Mouse (Mus musculus) ES-Bruce4 (cell line): ENCODE measurements at regions not wholly inside any gene's neighbourhood (a gene's known extent, or its start where the extent isn't known, plus 50 kb on each side); places are given as distances from the start of the nearest gene placed in this dataset.

Experiments used
- H3K27ac ChIP-seq: 2 replicates; pipeline ENCODE4 v1.5.1; 2012; ENCODE audit warnings: low read length, inconsistent platforms; ENCODE audit not compliant: insufficient read depth
- H3K27me3 ChIP-seq: 2 replicates; pipeline ENCODE4 v1.6.1; 2012; ENCODE audit warnings: mild to moderate bottlenecking, low read length, inconsistent platforms; ENCODE audit not compliant: control insufficient read depth, poor library complexity, insufficient read depth, severe bottlenecking
- H3K36me3 ChIP-seq: 2 replicates; pipeline ENCODE4 v1.6.1; 2012; ENCODE audit warnings: inconsistent platforms, mild to moderate bottlenecking, low read length, moderate library complexity; ENCODE audit not compliant: control insufficient read depth, poor library complexity, insufficient read depth, severe bottlenecking
- H3K4me1 ChIP-seq: one replicate; pipeline ENCODE4 v1.8.1; 2011; ENCODE audit warnings: low read length; ENCODE audit not compliant: control insufficient read depth, insufficient read depth
- H3K4me3 ChIP-seq: 2 replicates; pipeline ENCODE4 v1.5.1; 2011; ENCODE audit warnings: low read depth, mild to moderate bottlenecking, low read length
- H3K9ac ChIP-seq: 2 replicates; pipeline ENCODE4 v1.6.1; 2012; ENCODE audit warnings: low read depth, mild to moderate bottlenecking, inconsistent platforms; ENCODE audit not compliant: poor library complexity, severe bottlenecking
- H3K9me3 ChIP-seq: replicated peaks from 2 replicates; pipeline ENCODE4 v1.6.1; 2012; ENCODE audit warnings: mild to moderate bottlenecking, low read length, inconsistent platforms; ENCODE audit not compliant: control insufficient read depth, poor library complexity, insufficient read depth, severe bottlenecking
- CTCF ChIP-seq: IDR thresholded peaks from one replicate; pipeline ENCODE4 v1.8.1; 2011; ENCODE audit warnings: low read depth, low read length
- EP300 ChIP-seq: IDR thresholded peaks from 2 replicates; pipeline ENCODE4 v1.6.1; 2011; ENCODE audit warnings: low read depth, low read length; ENCODE audit not compliant: insufficient read depth
- POLR2A ChIP-seq: IDR thresholded peaks from one replicate; pipeline ENCODE4 v1.8.1; 2011; ENCODE audit warnings: low read length; ENCODE audit not compliant: insufficient read depth

DNA sequence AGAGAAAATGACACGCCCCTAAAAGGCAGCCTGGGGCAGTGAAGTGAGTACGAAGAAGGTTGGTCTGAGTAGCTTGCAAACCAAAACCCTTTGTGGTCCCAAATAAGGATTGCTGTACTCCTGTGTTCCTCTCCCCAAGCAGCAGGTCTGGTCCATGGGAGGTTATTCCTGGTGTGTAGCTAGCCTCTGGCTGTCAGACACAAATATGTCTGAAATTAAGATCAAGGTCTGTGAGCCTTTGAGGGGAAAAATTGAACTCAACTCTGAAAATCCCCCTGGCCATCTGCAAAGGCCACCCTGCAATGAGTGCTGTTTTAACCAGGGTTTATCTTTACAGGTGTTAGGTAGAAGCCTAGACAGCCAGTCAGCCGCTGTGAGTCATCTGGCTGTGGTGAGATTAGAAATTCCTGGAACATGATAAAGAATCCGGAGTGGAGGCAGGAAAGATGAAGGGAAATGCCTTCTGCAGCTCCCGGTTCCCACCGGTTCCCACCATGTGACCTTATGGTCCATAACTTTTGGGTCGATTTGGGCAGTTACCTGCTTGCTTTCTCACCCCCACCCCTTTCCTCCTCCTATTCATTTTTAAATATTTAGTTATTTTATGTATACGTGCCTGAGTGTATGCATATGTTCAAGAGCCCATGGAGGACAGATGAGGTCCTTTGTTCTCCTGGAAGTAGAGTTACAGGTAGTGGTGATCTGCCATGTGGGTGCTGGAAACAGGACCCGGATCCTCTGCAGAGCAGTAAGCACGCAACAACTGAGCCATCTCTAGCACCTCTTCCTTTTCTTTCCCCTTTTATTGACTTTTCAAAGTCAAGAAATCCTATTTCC is 155.6 kb upstream of the Dmrta1 start:
- no peak overlapping the region for H3K4me3 ChIP-seq
- no peaks in the 10 kb centered on the region; the same call in none of the 2 replicates for H3K27me3 ChIP-seq
- H3K9me3 ChIP-seq = no peaks in the 10 kb centered on the region
- H3K36me3 ChIP-seq = no peaks in the 10 kb centered on the region
- no peak overlapping the region for H3K9ac ChIP-seq
- TF ChIP-seq POLR2A (no peak), CTCF (no peak), EP300 (no peak)
- no peak overlapping the region for H3K27ac ChIP-seq
- H3K4me1 ChIP-seq = no peaks in the 10 kb centered on the region

DNA sequence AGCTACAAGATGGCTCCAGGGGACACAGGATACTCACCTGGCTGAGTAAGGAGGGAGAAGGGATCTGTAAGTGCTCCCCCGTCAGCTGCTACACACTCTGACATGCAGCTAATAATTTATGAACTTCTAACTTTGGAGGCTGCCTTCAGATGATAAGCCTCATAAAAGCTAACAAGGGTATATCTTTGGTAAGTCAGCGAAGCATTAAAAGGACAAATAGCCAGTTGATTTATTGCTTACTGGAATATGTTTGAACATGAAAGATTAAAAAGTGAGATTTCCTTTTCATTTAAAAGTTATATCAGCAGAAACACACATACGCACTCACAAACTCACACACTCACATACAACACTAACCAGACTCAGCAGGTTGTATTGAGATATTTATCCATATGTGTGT is 161.2 kb upstream of the Dmrta1 start:
- H3K27ac ChIP-seq = no peak overlapping the region
- H3K4me3 ChIP-seq = no peak overlapping the region
- no peaks in the 10 kb centered on the region for H3K36me3 ChIP-seq
- H3K9me3 ChIP-seq = no peaks in the 10 kb centered on the region
- H3K9ac ChIP-seq = no peak overlapping the region
- TF ChIP-seq POLR2A (no peak), EP300 (no peak), CTCF (no peak)
- H3K4me1 ChIP-seq = no peaks in the 10 kb centered on the region
- no peaks in the 10 kb centered on the region; the same call in 1 of the 2 replicates for H3K27me3 ChIP-seq

- Histone ChIP-seq H3K36me3 (no peaks in the 10 kb centered on the region), H3K27ac (no peak overlapping the region), H3K9me3 (no peaks in the 10 kb centered on the region), H3K4me1 (no peaks in the 10 kb centered on the region), H3K9ac (no peak overlapping the region), H3K4me3 (no peak overlapping the region), H3K27me3 (no peaks in the 10 kb centered on the region)
- no peak for TF ChIP-seq CTCF
- TF ChIP-seq POLR2A = no peak
- no peak for TF ChIP-seq EP300
These were observed 163.3 kb upstream of the Dmrta1 start for GRCm38 (mm10) chr4:89515823-89516411.

DNA sequence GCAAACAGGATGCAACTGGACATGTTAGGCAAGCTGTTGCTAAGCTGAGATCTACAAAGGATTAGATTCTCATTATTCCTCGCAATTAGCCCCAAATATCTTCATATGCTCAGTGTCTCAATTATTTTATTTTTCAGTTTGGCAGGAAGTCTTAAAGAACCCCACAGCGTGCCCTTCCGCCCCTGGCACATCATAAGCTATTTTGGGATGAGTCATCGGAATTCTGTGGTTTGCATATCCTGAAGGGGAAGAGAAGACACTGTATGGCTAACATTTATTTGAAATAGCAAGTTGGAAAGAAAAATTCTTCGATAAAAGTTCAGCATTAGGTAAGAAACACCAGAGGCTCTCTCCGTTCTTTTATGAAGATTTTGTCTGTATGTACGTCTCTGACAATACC is 164.3 kb upstream of the Dmrta1 start:
- Histone ChIP-seq H3K27me3 (no peaks in the 10 kb centered on the region), H3K9me3 (no peaks in the 10 kb centered on the region), H3K9ac (no peak overlapping the region), H3K36me3 (no peaks in the 10 kb centered on the region), H3K4me1 (no peaks in the 10 kb centered on the region), H3K4me3 (no peak overlapping the region), H3K27ac (no peak overlapping the region)
- TF ChIP-seq CTCF (no peak), POLR2A (no peak), EP300 (no peak)

GRCm38 (mm10) chr4:89510593-89510992 is 168.6 kb upstream of the Dmrta1 start:
- no peaks in the 10 kb centered on the region for H3K36me3 ChIP-seq
- TF ChIP-seq CTCF (no peak), EP300 (no peak), POLR2A (no peak)
- no peak overlapping the region for H3K27ac ChIP-seq

More at GRCm38 (mm10) chr4:89510593-89510992, 168.6 kb upstream of the Dmrta1 start:
- Histone ChIP-seq H3K9me3 (no peaks in the 10 kb centered on the region), H3K4me1 (no peaks in the 10 kb centered on the region), H3K9ac (no peak overlapping the region), H3K27me3 (no peaks in the 10 kb centered on the region), H3K4me3 (no peak overlapping the region)
